Mouse (Mus musculus) thymus, postnatal 4 days (tissue): Measurements from ENCODE around the gene Cfap54.
A peak's percentile ranks its signal among the peaks of the same experiment; 100 is the strongest.

Experiments
- DNase-seq: peaks from one replicate; pipeline ENCODE4 v3.0.0; 2021

The Cfap54 gene

DNA sequence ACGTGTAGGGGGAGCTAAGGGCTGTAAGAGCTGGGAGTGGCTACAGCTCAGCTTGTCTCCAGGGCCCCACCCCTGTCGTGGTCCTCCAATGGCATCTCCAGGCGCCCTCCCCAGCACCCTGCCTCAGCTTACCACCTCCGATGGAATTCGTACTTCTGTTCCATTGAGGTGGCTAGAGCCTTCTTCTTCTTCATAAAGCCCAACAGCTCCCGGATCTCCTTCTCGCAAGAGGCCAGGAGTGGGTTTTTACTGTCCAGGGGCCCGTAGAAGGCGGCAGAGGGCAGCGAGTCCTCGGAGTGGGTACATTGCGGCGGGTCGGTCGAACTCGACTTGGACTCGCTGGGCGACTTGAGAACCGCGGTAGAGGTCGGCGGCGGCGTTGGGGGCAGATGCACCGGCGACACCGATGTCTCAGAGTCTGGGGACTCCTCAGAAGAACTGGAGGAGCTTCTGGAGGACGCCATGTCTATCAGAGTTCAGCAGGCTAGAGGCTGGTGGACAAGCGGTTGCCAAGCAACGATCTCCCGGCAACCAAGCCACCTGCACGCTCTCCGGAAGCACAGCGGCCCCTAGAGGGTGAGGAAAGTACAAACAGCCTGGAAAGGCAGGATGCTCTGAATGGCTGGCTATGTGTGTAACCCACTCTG is at the start of gene Cfap54:
Cfap54 (minus strand) TSS at position 486 of the 647 bp plus-strand sequence.
- peak; percentile 94 for DNase-seq

DNA sequence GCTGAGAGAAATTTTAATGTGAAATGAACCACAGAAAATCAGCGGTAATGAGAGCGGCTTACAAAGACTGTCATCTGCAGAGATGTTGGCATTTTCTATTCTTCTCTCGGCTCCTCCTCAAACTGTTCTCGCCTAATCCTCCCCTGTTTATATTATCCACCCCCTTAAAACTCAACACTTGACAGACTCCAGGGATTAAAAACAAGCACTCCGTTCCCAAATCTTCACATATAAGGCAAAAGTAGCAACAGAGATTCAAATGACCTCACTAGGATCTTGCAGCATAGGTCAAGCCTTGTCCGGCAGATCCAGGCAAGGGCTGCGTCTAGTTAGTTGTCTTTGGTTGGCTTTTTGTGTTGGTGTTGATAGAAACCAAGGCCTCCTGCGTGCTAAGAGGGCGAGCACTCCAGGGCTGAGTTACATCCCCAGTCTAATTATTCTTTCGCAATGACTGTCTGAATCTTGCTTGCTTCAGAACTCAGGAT is 49.1 kb upstream of the Cfap54 start:
- DNase-seq: no peak

DNA sequence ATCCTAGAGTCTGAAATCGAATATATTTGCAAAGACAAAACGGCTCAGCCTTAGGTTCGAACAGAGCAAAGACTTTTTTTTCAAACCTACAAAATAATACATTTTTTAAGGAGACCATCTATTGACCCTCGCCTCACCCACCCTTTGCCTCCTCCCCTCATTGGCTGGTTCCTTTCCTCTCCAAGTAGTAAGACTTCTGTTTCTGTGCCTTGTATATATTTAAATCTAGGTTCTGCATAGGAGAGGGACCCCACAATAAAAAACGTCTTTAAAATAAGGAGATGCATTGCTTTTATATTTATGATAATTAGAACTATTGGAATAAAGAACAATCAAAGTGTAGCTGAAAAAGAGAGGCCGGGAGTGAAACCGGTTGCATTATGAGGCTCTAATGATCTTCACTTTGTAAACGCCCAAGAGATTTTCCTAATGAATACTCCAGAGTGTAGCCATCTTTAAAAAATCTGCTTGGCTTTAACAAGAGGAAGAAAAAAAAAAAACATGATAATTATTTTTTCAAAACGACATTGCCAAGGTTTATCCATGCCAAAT is 48.6 kb upstream of the Cfap54 start:
- no peak for DNase-seq

DNA sequence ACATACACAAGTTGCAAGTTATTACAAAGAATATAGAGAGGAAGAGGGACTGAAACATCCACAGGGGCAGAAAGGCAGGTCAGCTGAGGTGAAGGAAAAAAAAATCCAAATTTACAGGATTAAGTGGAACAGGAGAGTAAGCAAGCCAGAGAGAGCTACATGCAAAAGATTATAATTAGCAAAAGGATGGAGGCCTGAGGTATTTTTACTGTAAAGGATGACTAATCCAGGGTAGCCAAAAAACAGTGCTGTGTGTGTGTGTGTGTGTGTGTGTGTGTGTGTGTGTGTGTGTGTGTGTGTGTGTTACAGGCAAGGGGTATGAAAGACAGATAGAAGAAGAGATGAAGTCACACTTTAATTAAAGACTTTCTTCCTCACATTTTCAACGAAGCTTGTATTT is 47.9 kb upstream of the Cfap54 start:
- DNase-seq: no peak

DNA sequence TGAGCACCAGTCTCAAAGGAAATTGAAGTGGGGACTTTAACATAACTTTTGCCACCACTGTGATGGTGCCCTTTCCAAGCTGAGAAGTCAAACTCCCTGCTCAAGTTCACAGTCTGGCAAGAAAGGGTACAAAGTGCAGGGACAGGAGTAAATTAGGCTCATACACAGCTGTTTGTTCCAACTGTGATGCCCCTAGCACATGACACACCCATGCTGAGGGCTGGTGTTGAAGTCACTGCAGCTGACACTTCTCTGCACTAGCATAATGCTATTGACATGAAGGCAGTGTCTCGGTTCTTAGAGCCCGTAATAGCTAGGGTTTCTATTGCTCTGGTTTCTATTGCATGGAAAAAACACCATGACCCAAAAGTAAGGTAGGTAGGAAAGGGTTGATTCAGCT is 47.1 kb upstream of the Cfap54 start:
- no peak for DNase-seq

DNA sequence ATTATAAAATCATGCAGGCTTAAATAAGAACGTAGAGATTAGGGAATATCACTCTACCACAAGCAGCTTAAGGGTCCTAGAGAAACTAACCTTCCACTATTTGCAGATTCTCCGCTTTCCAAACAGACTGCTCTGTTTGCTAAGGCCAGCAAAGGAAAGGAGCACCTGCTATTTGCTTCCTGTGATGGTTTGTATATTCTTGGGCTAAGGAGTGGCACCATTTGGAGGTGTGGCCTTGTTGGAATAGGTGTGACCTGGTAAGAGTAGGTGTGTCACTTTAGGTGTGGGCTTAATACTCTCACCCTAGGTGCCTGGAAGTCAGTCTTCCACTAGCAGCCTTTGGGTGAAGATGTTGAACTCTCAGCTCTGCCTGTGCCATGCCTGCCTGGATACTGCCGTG is 44.6 kb upstream of the Cfap54 start:
- DNase-seq: no peak

DNA sequence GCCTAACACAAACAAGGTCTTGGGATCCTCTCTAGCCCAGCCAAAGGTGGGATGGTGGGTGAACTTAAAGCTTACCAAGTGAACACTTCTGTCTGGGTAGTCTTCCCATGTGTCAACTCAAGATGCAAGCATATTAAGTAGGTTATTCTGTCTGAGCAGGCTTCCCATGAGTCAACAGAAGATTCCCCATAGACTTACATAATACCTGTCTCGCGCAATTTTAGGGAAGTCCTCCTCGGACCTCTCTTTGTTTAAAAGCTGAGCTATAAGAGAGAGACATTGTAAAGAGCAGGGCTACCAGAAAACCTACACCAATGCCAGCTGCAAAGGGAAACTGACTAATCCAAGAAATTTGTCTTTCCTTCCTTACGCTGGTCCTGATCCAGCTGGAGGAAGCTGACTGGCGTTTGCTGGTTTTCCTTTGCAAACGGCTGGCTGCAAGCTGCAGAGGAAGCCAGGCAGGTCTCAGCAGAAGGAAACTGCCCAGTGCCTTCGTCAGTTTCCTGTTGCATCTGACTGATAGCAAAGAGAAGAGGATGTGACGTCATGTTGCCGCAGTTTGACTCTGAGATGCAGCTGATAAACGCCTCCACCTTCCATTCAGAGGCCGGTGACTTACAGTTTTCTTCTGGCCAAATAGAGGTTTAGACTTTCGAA is 42.7 kb upstream of the Cfap54 start:
- DNase-seq: peak; percentile 80

DNA sequence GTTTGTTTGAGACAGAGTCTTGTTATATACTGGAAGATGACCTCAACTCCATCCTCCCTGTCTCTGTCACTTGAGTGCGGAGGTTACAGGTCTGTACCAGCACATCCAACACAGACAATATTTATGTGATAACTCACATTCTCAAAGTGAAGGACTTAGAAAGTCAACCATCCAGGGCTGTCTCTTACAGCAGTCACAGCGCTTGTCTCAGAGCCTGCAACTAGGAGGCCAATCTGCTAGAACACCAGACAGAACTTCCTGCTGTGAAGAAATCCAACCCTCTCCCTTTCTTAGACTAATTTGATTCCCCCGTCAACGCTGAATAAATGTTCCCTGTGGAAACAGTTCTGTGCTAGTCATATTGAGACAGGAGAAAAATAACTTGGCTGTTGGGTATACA is 41.9 kb upstream of the Cfap54 start:
- peak; percentile 28 for DNase-seq

DNA sequence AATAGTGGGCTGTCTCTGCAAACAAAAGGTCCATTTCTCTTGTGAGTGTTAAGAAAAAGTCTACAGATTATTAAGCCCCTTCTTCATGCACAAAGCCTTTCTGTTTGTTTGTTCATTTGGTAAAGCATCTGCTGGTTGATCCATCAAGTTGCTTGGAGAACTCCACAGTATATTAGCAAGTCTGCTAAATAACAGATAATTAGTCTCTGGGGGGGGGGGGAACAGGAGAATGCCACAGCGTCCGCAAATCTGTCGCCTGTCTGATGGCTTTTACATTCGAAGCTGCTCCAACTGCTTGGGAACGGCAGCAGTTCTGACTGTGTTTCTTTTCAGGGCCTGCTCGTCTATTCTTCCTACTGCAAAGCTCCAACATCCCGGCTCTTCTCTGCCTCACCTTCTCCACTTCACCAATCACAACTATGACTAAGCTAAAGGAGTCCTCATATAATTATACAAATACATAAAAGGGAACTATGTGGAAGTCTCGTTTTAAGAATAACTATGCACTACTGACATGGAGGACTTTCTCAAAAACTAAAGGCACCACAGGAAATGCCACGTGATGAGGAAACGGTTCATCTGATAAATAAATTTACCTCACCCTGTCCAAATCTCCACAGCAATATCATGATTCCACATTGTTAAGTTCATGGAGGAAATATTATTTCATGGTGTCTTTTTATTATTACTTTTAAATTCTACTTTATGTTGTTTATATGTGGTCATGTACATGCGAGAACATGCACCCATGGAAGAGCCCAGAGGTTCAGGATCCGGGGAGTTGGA is 41.2 kb upstream of the Cfap54 start:
- no peak for DNase-seq

DNA sequence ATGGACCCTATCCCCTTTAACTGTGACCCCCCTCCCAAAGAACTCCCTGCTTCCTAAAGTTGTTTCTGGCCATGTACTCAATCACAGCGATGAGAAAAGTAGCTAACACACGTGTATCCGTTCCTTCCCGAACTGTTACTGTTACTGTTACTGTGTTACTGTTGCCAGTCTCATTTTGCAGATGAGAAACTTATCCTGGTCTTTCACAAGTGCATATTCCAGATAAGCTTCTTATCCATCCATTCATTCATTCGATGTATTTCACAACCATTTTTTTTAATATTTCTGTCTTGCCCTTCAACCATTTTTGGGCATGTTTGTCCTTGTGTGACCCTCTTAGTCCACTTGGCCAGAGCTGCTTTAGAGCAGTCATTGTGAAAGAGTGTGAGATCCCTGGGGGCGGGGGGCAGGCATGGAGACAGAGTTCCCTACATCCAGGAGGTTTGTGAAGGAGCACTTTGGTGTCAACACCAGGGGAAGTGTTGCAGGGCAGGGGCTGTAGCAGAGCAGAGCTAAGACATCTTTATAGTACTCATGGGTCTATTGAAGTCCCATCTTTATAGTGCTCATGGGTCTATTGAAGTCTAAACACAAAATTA is 39.9 kb upstream of the Cfap54 start:
- no peak for DNase-seq

DNA sequence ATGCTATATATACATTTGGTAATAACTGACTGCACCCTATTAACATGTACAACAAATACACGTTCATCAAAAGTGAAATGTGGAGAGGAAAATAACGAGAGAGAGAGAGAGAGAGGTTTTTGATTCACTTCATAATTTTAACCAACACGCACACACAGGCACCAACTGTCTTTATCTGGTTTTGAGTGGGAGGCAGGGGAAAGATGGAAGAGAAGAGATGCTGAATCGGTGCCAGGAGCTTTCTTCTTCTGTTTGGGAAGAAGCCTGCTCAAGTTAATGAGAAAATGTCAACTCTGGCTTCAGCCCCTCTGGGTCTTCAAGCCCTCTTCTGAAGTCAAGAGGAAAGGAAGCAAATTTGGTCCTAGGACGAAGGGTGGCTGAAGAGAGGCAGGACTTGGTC is 38.4 kb upstream of the Cfap54 start:
- DNase-seq: no peak

DNA sequence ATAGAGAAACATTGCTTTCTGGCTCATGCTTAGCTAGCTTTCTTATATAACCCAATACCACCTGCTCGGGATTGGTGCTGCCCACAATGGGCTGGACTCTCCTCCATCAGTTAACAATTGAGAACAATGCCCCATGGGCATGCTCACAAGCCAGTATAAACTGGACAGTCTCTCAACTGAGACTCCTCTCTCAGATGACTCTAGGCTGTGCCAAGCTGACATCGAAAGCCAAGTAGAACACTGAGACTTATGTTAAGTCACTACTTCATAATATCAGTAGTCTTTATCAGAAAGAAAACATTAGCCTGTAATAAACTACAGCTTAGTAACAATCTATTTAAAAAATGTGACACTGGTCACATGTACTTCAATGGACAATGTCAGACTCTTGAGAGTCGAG is 35.2 kb upstream of the Cfap54 start:
- no peak for DNase-seq

DNA sequence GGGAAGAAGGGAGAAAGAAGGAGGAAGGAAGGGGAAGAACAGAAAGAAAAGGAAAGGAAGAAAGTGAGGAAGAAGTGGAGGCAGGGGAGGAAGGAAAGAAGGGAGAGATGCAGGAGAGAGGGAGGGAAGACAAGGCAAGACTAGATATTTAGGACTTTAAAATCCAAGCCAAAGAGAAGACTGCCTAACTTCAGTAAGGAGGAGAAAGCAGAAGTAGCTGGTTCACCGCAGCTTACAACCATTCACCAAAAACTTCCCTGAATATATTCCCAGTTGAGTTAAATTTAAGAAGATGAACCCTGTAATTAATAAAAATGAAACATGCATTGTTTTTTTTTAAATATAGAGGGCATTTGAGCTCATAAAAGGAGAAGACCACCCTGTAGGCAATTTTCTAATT is 34.3 kb upstream of the Cfap54 start:
- no peak for DNase-seq

DNA sequence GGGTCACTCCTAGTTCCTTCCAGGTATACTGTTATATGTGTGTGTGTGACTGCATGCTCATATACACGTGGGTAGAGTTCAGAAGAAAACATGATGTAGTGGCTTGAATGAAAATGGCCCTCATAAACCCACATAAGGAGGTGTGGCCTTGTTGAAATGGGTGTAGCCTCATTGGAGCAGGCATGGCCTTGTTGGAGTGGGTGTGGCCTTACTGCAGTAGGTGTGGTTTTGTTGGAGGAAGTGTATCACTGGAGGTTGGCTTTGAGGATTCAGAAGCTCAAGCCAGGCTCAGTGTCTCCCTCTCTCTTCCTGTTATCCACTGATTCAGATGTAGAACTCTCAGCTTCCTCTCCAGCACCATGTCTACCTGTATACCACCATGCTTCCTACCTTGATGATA is 33.4 kb upstream of the Cfap54 start:
- no peak for DNase-seq

DNA sequence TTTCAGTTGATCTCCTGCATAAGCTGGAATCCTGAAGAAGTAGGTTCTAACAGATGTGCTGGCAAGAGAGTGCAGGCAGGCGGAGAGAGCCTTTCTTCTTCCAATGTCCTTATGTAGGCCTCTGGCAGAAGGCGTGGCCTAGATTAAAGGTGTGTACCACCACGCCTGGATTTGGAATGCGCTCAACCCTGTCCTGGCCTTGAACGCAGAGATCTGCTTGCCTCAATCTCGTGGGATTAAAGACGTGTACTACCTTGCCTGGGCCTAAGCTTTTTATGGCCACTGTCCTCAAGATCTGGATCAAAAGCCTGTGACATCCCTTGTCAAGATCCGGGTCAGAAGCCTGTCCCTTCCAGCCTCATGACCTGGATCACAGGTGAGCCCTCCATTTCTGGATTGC is 32.5 kb upstream of the Cfap54 start:
- DNase-seq: no peak

DNA sequence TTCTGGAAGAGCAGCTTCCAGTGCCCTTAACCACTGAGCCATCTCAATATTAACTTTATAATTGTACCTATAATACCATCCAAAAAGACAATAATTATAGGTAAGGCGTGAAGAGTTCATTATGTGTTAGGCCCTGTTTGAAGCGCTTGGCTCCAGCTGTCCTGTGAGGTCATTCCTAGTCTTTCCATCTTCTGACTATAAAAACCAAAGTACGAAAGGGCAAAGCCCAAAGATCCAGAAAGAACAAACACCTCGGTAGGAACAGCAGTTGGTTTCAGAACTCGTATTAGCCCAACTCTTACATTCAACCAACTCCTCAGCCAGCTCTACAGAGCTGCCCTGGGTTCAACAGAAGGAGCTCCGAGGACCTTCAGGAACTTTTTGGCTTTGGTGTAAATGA is 30.6 kb upstream of the Cfap54 start:
- DNase-seq: no peak

DNA sequence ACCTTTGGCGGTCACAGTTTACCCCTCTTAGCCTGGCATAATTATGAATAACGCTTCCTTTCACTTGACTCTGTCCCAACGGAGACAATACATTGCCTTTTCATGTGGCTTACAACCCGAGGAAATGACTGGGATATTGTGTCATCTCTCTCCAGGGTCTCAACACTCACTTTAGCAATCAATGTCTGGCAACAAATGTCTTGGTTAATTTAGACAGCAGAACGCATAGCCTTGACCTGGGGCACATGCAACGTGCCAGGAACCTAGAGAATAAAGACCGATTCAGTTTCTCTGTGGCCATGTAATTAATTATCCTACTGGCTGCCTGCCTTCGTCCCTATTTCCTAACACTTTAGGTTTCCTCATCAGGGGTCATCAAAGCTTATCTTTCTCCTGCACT is 30.0 kb upstream of the Cfap54 start:
- no peak for DNase-seq

DNA sequence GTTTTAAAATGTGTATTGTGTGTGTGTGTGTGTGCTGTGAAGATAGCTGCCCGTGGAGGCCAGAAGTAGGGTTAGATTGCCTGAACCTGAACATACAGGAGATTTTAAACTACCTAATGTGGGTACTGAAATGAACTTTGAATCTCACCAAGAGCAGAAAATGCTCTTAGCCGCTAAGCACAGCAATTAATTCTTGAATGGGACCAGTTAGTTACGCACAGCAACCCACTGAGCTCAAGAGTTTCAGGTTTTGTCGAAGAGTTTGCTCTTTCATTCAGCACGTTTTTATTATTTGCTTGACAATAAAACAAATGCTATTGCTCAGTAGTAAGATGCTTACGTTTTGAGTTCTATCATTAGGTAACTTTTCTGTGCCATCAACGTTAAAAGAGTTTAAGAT is 23.9 kb upstream of the Cfap54 start:
- no peak for DNase-seq

DNA sequence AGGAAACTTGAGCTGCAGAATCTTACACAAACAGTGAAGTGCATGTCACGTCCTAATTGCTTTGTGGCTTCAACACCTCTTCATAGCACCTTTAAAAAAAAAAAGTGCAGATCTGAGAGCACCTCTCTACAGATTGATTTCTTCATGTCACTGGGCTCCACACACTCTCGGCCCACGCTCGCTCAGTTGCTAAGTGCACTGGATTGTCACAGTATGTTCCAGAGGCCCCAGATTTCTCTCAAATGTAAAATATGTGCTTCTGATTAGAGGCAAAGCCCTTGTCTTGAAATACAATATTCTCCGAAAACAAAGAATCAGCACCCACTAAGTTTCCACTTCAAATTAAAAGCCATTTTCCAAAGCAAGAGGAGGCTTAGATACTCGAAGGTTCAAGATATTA is 22.9 kb upstream of the Cfap54 start:
- no peak for DNase-seq

DNA sequence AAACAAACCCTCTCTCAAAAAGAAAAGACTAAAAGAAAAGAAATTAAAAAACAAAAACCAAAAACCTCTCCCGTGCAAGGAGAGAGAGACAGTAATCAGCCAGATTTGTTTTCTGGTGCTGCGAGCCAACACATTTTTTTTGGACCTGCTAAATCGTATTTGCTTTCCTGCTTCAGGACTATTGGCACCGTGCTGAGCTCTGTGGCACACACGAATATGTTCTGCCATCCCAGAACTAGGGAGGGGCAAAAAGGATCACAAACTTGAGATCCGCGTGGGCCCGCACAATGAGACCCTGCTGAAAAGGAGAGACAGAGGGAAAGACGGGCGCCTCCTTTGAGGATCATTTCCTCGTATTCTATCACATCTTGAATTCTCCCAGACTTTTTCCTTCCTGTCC is 22.3 kb upstream of the Cfap54 start:
- no peak for DNase-seq

DNA sequence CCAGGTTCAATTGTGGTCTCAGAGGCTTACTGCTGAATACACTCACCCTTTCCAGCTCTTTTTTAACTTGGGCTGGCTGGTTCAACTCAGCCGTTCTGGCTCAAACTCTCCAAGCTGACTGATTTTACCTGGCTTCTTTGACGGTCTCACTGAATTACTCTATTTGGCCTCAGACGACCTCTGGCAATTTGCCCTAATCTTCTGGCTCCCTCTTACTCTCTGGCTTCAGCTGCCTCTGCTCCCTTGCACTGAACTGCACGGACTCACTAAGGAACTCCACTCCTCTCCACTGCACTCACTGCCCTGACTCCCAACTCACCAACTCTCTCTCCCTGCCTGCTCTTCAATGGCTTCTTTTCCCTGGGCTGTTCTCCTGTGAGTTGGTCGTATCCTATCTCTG is 20.9 kb upstream of the Cfap54 start:
- no peak for DNase-seq

DNA sequence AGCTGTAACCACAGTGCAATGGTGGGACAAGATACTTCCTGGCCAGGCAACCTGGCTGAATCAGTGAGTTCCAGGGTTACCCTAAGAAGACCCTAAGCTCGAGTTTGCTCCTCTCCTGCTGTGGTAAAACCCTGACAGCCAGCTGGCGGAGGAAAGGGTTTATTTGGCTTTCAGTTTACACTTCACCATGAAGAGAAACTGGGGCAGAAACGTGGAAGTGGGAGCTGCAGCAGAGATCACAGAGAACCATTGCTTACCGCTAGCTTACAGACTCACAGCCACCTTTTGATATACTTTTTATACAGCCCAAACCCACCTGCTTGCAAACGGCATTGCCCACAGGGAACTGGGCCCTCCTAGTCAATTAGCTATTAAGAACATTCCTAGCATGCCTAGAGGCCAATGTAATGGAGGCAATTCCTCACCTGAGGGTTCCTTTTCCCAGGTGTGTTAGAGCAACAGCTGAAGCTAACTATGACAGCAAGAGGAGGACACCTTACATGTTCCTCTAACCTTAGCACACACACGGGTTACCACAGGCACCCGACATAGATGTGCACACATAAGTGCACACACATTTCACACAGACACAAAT is 16.9 kb upstream of the Cfap54 start:
- DNase-seq: peak; percentile 56

DNA sequence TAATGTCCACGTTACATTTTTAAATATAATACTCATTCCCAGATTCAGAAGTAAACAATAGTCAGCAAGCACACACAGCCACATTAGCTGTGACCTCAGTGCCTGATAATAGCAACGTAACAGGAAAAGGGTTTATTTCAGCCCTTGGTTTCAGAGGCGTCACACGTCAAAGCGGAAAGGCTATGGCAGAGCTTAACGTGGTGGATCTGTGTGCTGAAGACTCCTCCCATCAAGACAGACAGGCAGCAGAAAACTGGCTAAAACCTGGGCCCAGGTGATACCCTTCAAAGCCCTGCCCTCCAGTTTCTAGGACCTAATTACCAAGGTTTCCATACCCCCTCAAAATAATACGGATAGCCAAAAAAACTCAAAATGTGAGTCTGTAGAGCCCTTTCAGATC is 16.0 kb upstream of the Cfap54 start:
- no peak for DNase-seq
